In genomic region chr17:12956664-12957063, GRCm38 (mm10) we compare ENCODE assay signal across 18 mouse cellular contexts. TPM values are rescaled to one million over a fixed set of nuclear protein-coding genes. Genes with fewer than 3 reads are reported as not detected.
DNase-seq lines count a peak whose midpoint lies in the region; ATAC-seq lines count a peak whose summit lies in the region.
"Had no signal": no experiment of that assay in that cellular context is flagged by ENCODE, and none has a peak within 500 bp of the region (broad histone marks: within the 10 kb centered on the region; RNA-seq: fewer than 3 reads in every experiment).

No protein-coding gene starts in this region.

- DNase-seq in cerebellum, postnatal 25 days = peak; percentile 14 to 44
- no peak for DNase-seq in cerebellum, postnatal 4 days (ENCODE audit: low spot score in 2 of 2)
- peak; percentile 45 for DNase-seq in kidney, adult 18-20 months
- no peak for DNase-seq in neural tube, embryonic 10.5 days (ENCODE audit: extremely low spot score, low spot score)
- DNase-seq: lung, postnatal 4 days; midbrain, embryonic 14.5 days; retina, postnatal 1 day; right cerebral cortex, postnatal 25 days; spleen, adult 18-20 months; thymus, postnatal 14 days had no signal

- no peak overlapping the region for H3K4me2 ChIP-seq in kidney, embryonic 16.5 days (replicated peaks; ENCODE audit: low read depth, low read length)
- H3K4me2 ChIP-seq in neural tube, embryonic 15.5 days = no peak overlapping the region
- H3K4me2 ChIP-seq: embryonic facial prominence, embryonic 12.5 days; forebrain, embryonic 15.5 days; heart, embryonic 11.5 days; hindbrain, embryonic 15.5 days; neural tube, embryonic 12.5 days had no signal

- no peak overlapping the region for H3K4me3 ChIP-seq in kidney, embryonic 16.5 days (ENCODE audit: low read length)
- H3K4me3 ChIP-seq in neural tube, embryonic 15.5 days (replicated peaks) = no peak overlapping the region
- H3K4me3 ChIP-seq: embryonic facial prominence, embryonic 12.5 days; forebrain, embryonic 15.5 days; hindbrain, embryonic 15.5 days; neural tube, embryonic 12.5 days had no signal

- no peak for ATAC-seq in kidney, embryonic 16.5 days (ENCODE audit: low FRiP score, low TSS enrichment)
- ATAC-seq in neural tube, embryonic 15.5 days (ENCODE audit: low FRiP score) = no peak
- ATAC-seq: forebrain, embryonic 15.5 days had no signal

- no peak overlapping the region for H3K27ac ChIP-seq in kidney, embryonic 16.5 days (ENCODE audit: low read length)
- no peak overlapping the region for H3K27ac ChIP-seq in neural tube, embryonic 15.5 days (replicated peaks)
- H3K27ac ChIP-seq: embryonic facial prominence, embryonic 12.5 days; forebrain, embryonic 15.5 days; hindbrain, embryonic 15.5 days; neural tube, embryonic 12.5 days had no signal

- no peak overlapping the region for H3K9ac ChIP-seq in kidney, embryonic 16.5 days (replicated peaks; ENCODE audit: low read length)
- H3K9ac ChIP-seq in neural tube, embryonic 15.5 days (replicated peaks) = 0 out of 2 replicates have a peak overlapping the region, but pooled peaks have one; percentile 10
- H3K9ac ChIP-seq: embryonic facial prominence, embryonic 12.5 days; forebrain, embryonic 15.5 days; hindbrain, embryonic 15.5 days; neural tube, embryonic 12.5 days had no signal

- no peaks in the 10 kb centered on the region for H3K27me3 ChIP-seq in kidney, embryonic 16.5 days (ENCODE audit: insufficient read depth, low read length)
- no peaks in the 10 kb centered on the region for H3K27me3 ChIP-seq in neural tube, embryonic 15.5 days (replicated peaks)
- H3K27me3 ChIP-seq: embryonic facial prominence, embryonic 12.5 days; forebrain, embryonic 15.5 days; hindbrain, embryonic 15.5 days; neural tube, embryonic 12.5 days had no signal

- no peaks in the 10 kb centered on the region for H3K9me3 ChIP-seq in kidney, embryonic 16.5 days (ENCODE audit: low read length)
- no peaks in the 10 kb centered on the region for H3K9me3 ChIP-seq in neural tube, embryonic 15.5 days (replicated peaks)
- H3K9me3 ChIP-seq: embryonic facial prominence, embryonic 12.5 days; forebrain, embryonic 15.5 days; hindbrain, embryonic 15.5 days; neural tube, embryonic 12.5 days had no signal

- 90% methylated on average over 8 of the region's 8 CpGs for WGBS in kidney, embryonic 16.5 days
- WGBS in neural tube, embryonic 15.5 days = 94% methylated on average over 8 of the region's 8 CpGs

- H3K4me1 ChIP-seq in kidney, embryonic 16.5 days (ENCODE audit: insufficient read depth, low read length) = peaks cover 7% of the 10 kb centered on the region
- H3K4me1 ChIP-seq in neural tube, embryonic 15.5 days = peaks cover 29% of the 10 kb centered on the region

- peaks cover 16% of the 10 kb centered on the region; the same call in 1 of the 2 replicates for H3K36me3 ChIP-seq in kidney, embryonic 16.5 days (ENCODE audit: insufficient read depth, low read length)
- peaks cover 38% of the 10 kb centered on the region for H3K36me3 ChIP-seq in neural tube, embryonic 15.5 days

RNA-seq across cellular contexts. Expression of gene Acat2, which starts 3.9 kb away (rescaled TPM):
- 134 and 136 TPM in 2 replicates for polyA plus RNA-seq in kidney, embryonic 16.5 days (2015; fragmentation: Nextera tagmentation; extraction: Ambion mirVana)
- polyA plus RNA-seq in neural tube, embryonic 15.5 days (2015; fragmentation: Nextera tagmentation; extraction: Ambion mirVana) = 299 and 347 TPM in 2 replicates

RNA-seq across cellular contexts. Expression of gene Acat3, which starts 16.3 kb away (rescaled TPM):
- 4.7 and 5.0 TPM in 2 replicates for polyA plus RNA-seq in kidney, embryonic 16.5 days (2015; fragmentation: Nextera tagmentation; extraction: Ambion mirVana)
- 1.1 and 1.2 TPM in 2 replicates for polyA plus RNA-seq in neural tube, embryonic 15.5 days (2015; fragmentation: Nextera tagmentation; extraction: Ambion mirVana)
- polyA plus RNA-seq: heart, postnatal 0 days had no signal

RNA-seq across cellular contexts. Expression of gene Wtap, which starts 37.3 kb away (rescaled TPM):
- polyA plus RNA-seq in kidney, embryonic 16.5 days (2015; fragmentation: Nextera tagmentation; extraction: Ambion mirVana) = 124 and 135 TPM in 2 replicates
- 111 and 113 TPM in 2 replicates for polyA plus RNA-seq in neural tube, embryonic 15.5 days (2015; fragmentation: Nextera tagmentation; extraction: Ambion mirVana)

RNA-seq across cellular contexts. Expression of gene Mrpl18, which starts 40.5 kb away (rescaled TPM):
- 155 and 158 TPM in 2 replicates for polyA plus RNA-seq in kidney, embryonic 16.5 days (2015; fragmentation: Nextera tagmentation; extraction: Ambion mirVana)
- 136 and 146 TPM in 2 replicates for polyA plus RNA-seq in neural tube, embryonic 15.5 days (2015; fragmentation: Nextera tagmentation; extraction: Ambion mirVana)

RNA-seq across cellular contexts. Expression of gene Tcp1, which starts 41.2 kb away (rescaled TPM):
- polyA plus RNA-seq in kidney, embryonic 16.5 days (2015; fragmentation: Nextera tagmentation; extraction: Ambion mirVana) = 383 and 391 TPM in 2 replicates
- 348 and 362 TPM in 2 replicates for polyA plus RNA-seq in neural tube, embryonic 15.5 days (2015; fragmentation: Nextera tagmentation; extraction: Ambion mirVana)

Comparison
In these comparisons a context has a peak if more than half of its experiments do, and no peak if none do; other contexts are left out.
1. DNase-seq: peak in cerebellum, postnatal 25 days (2 of 2) and kidney, adult 18-20 months (single experiment); none in cerebellum, postnatal 4 days (0 of 2) and neural tube, embryonic 10.5 days (single experiment).